Mouse (Mus musculus) forebrain, postnatal 0 days (tissue): ENCODE data around the gene Gemin6. TPM values are rescaled to one million over a fixed set of nuclear protein-coding genes. Genes with fewer than 3 reads are reported as not detected.
"Not testable (repeated sequence)": the region's sequence is repeated elsewhere in the genome, so short reads cannot be mapped to it uniquely, and the experiment has no call there.

Experiments
- ATAC-seq: fragments of 200-750 bp; cut with Nextera tagmentation; 2 replicates; pipeline ENCODE4 v1.8.0; 2017; ENCODE audit warnings: mild to moderate bottlenecking, moderate library complexity
- DNase-seq: peaks from one replicate; pipeline ENCODE4 v3.0.0-alpha.2; 2015
- H3K27ac ChIP-seq: fragments of 300-500 bp; sonication (generic); 2 replicates; pipeline ENCODE4 v1.5.1; 2014; ENCODE audit warnings: low read depth, mild to moderate bottlenecking, antibody characterized with exemption, low read length, moderate library complexity, mixed read lengths
- H3K27me3 ChIP-seq: fragments of 300-500 bp; sonication (generic); 2 replicates; pipeline ENCODE4 v1.6.1; 2014; ENCODE audit warnings: mild to moderate bottlenecking, low read length, mixed read lengths; ENCODE audit not compliant: insufficient read depth
- H3K36me3 ChIP-seq: fragments of 300-500 bp; sonication (generic); 2 replicates; pipeline ENCODE4 v1.6.1; 2014; ENCODE audit warnings: mild to moderate bottlenecking, moderate library complexity; ENCODE audit not compliant: insufficient read depth
- H3K4me1 ChIP-seq: fragments of 300-500 bp; sonication (generic); 2 replicates; pipeline ENCODE4 v1.6.1; 2014; ENCODE audit warnings: antibody characterized with exemption; ENCODE audit not compliant: insufficient read depth
- H3K4me2 ChIP-seq: fragments of 300-500 bp; sonication (generic); 2 replicates; pipeline ENCODE4 v1.6.1; 2014; ENCODE audit warnings: low read depth, mild to moderate bottlenecking, moderate library complexity
- H3K4me3 ChIP-seq: fragments of 300-500 bp; sonication (generic); 2 replicates; pipeline ENCODE4 v1.5.1; 2014; ENCODE audit warnings: low read depth, low read length, mixed read lengths
- H3K9ac ChIP-seq: fragments of 300-500 bp; sonication (generic); 2 replicates; pipeline ENCODE4 v1.6.1; 2014; ENCODE audit warnings: mild to moderate bottlenecking
- H3K9me3 ChIP-seq: fragments of 300-500 bp; sonication (generic); 2 replicates; pipeline ENCODE4 v1.6.1; 2016; ENCODE audit warnings: low read length
- CTCF ChIP-seq: sonication (generic); IDR thresholded peaks from 2 replicates; pipeline ENCODE4 v1.5.1; 2016; ENCODE audit warnings: antibody characterized with exemption, control low read depth, low read depth
- WGBS: fragments of 180-500 bp; shearing (Covaris S2); extraction: QIAGEN DNeasy Blood & Tissue Kit; methylation state at CpG from one replicate; pipeline ENCODE4 v1.1.7; 2014; 5-methylcytosine and 5-hydroxymethylcytosine counted together
- polyA plus RNA-seq: library from polyadenylated mRNA; unstranded; fragments of >200 nt; fragmentation: Nextera tagmentation; extraction: Ambion mirVana; gene quantifications from 2 replicates; pipeline ENCODE4 v1.2.1, GENCODE M21; 2015
- total RNA-seq: library from RNA; depleted of rRNA; stranded (reverse); fragments of >200 nt; gene quantifications from 2 replicates; pipeline ENCODE4 v1.2.3, GENCODE M21; 2014; rRNA removed

The Gemin6 gene
- total RNA-seq (13.9 and 14.0 TPM in 2 replicates), polyA plus RNA-seq (23.5 and 24.9 TPM in 2 replicates)

DNA sequence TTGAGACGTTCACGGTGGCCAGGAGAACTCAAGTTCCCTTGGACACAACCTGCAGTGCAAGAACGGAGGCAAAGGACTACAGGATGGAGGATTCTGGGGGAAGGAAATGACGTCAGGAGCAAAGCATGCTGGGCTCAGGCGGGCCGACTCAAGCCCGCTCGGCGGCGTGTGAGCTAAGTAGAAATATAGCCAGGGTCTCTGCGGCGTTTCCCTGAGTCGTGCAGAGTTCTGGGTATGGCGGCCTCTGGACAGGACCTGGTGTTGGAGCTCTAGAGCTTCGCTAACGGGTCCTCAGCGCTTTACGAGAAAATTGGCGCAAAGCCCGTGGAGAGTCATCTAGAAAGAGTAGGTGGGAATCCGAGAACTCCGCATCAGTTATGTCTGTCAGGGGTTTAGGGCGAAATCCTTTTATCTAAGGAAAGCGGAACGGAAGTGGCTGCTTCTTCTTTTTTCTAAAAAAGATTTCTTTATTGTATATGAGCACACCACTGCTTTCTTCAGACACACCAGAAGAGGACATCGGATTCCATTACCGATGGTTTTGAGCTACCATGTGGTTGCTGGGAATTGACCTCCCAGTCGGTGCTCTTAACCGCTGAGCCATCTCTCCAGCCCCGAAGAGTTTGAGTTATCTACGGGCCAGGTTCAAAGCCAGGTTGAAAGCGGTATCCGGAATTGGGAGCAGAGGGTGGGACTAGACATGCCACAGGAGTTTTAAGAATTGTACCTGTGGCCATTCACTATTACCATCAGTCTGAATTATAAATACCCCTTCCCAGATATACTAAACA, at the start of gene Gemin6:
Gene Gemin6 (plus strand): TSS at position 116 of the 791 bp plus-strand sequence.
- peak within 1 kb of the TSS; percentile 86 for H3K27ac ChIP-seq
- no peaks in the 10 kb centered on the region for H3K27me3 ChIP-seq
- peaks cover 2% of the 10 kb centered on the region; the same call in 1 of the 2 replicates for H3K36me3 ChIP-seq
- peak within 1 kb of the TSS; percentile 61 for H3K4me3 ChIP-seq
- peak within 1 kb of the TSS; percentile 71 for H3K4me2 ChIP-seq
- no peaks in the 10 kb centered on the region for H3K9me3 ChIP-seq
- ATAC-seq = peak; percentile 99
- TF ChIP-seq CTCF = 0 out of 2 replicates have a peak, but pooled peaks have one; percentile 19
- 1% methylated on average over 33 of the region's 33 CpGs for WGBS
- peak within 1 kb of the TSS; percentile 59 for H3K9ac ChIP-seq
- DNase-seq = peak; percentile 94
- no peaks in the 10 kb centered on the region for H3K4me1 ChIP-seq

DNA sequence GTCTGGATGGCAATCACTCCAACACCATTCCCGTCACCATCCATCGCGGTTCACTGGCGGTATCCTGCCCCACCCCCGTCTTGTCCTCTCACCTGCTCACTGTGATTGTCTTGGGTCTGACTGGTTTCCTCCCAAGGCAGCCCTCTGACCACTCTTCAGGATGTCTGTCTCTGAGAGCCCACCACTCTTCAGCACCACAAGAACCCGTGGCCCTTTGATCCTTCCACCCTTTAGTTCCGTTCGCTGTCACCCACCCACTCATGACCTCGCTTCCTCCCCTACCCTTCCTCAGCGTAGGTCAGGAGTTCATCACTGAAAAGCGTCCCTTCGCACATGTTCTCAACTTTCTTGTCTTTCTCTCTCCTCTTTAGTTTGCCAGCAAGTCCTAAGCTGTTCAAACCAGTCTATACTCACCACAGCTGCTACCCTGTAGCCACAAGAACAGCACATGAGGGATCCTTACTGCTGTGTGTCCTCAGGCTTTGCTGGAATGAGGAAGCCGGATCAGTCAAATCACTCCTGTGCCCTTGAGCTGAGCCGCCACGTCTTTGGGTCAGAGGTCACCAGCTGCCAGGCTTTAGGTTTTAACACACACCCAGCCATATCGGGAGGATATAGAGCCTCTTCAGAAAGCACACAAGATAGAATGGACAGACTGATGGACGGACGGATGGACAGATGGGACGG, 49.4 kb upstream of the Gemin6 start:
- H3K4me3 ChIP-seq = no peak overlapping the region
- no peak overlapping the region for H3K4me2 ChIP-seq
- DNase-seq = no peak
- no peaks in the 10 kb centered on the region; the same call in 1 of the 2 replicates for H3K4me1 ChIP-seq
- no peak for TF ChIP-seq CTCF
- WGBS = 86% methylated on average over 19 of the region's 19 CpGs
- H3K27me3 ChIP-seq = no peaks in the 10 kb centered on the region
- H3K9me3 ChIP-seq = no peaks in the 10 kb centered on the region
- H3K9ac ChIP-seq = no peak overlapping the region
- H3K27ac ChIP-seq = no peak overlapping the region
- no peak for ATAC-seq
- no peaks in the 10 kb centered on the region for H3K36me3 ChIP-seq

DNA sequence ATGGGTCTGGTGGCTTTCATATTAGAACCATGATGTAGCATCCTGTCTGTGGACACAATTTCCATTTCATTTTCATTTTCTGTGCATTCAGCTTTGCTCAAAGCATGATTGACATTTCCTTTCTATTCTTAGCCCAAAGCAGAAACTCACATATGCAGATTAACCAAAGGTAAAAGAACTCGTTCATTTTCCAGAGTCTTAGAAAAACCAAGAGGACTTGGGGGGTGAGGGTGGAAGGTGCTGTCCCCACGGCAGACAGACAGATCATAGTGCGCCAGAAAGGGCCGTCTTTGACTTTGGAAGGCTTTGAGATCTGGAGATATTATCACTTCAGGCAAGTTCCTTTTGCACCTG, 48.9 kb upstream of the Gemin6 start:
- Histone ChIP-seq H3K36me3 (no peaks in the 10 kb centered on the region), H3K27ac (no peak overlapping the region), H3K4me3 (no peak overlapping the region), H3K9ac (no peak overlapping the region), H3K27me3 (no peaks in the 10 kb centered on the region), H3K9me3 (no peaks in the 10 kb centered on the region), H3K4me2 (no peak overlapping the region), H3K4me1 (no peaks in the 10 kb centered on the region; the same call in 1 of the 2 replicates)
- ATAC-seq (no peak), DNase-seq (no peak)
- TF ChIP-seq CTCF = no peak
- 63% methylated on average over 4 of the region's 4 CpGs for WGBS

DNA sequence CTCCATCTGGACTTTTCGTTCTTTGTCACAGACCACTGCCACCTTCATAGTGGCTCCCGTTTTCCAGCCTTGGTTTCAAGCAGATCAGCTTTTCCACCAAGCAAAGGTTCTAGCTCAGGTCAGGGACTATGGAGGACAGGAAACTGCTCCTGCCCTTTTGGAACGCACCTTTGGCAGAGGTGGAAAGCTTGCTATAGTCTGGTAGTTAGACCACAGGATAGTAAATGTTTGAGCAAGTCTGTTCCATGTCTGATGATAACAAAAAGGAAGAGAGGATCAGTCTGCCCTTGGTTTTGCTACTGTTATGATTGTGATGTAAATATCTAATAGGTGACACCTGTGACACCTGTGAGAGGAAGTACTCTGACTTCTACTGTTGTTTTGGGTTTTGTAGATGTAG, 48.3 kb upstream of the Gemin6 start:
- WGBS = 92% methylated on average over 3 of the region's 3 CpGs
- Histone ChIP-seq H3K9ac (no peak overlapping the region), H3K4me2 (no peak overlapping the region), H3K9me3 (no peaks in the 10 kb centered on the region), H3K4me1 (no peaks in the 10 kb centered on the region; the same call in 1 of the 2 replicates), H3K27me3 (no peaks in the 10 kb centered on the region), H3K27ac (no peak overlapping the region), H3K36me3 (no peaks in the 10 kb centered on the region), H3K4me3 (no peak overlapping the region)
- DNase-seq (no peak), ATAC-seq (no peak)
- no peak for TF ChIP-seq CTCF

DNA sequence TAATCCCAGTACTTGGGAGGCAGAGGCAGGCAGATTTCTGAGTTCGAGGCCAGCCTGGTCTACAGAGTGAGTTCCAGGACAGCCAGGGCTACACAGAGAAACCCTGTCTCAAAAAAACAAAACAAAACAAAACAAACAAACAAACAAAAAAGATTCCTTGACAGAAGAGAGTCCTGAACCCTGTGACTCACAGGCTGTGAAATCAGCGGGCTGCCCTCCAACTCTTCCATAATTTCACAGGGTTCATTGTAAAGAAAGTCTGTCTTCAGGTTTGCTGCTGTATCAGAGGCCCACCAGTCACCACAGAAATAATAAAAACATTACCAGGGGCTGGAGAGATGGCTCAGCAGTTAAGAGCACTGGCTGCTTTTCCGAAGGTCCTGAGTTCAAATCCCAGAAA, 45.4 kb upstream of the Gemin6 start:
- WGBS = 94% methylated on average over 3 of the region's 3 CpGs
- not testable (repeated sequence) for H3K4me2 ChIP-seq, H3K9me3 ChIP-seq, H3K4me3 ChIP-seq, H3K4me1 ChIP-seq, DNase-seq, H3K27ac ChIP-seq, H3K27me3 ChIP-seq, H3K36me3 ChIP-seq, H3K9ac ChIP-seq, ATAC-seq

DNA sequence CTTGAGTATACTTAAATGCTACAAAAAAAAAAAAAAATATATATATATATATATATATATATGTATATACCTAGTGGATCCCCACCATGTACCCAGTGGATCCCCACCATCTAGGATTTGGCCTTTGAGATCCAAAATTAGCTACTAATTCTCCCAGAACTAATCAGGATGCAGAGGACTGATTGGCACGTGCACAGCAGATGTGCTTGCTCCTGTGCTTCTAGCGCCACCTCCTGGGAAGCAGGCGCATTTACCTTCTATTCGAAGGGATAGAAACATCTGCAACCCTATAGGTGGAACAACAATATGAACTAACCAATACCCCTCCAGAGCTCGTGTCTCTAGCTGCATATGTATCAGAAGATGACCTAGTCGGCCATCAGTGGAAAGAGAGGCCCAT, 44.3 kb upstream of the Gemin6 start:
- Histone ChIP-seq H3K4me2 (no peak overlapping the region), H3K4me1 (no peaks in the 10 kb centered on the region; the same call in 1 of the 2 replicates), H3K9me3 (no peaks in the 10 kb centered on the region), H3K27ac (no peak overlapping the region), H3K9ac (no peak overlapping the region), H3K27me3 (no peaks in the 10 kb centered on the region), H3K4me3 (no peak overlapping the region), H3K36me3 (no peaks in the 10 kb centered on the region)
- WGBS = 0% methylated on average over 6 of the region's 6 CpGs
- peak; percentile 85 for DNase-seq
- peak; percentile 94 for TF ChIP-seq CTCF
- peak; percentile 92 for ATAC-seq

DNA sequence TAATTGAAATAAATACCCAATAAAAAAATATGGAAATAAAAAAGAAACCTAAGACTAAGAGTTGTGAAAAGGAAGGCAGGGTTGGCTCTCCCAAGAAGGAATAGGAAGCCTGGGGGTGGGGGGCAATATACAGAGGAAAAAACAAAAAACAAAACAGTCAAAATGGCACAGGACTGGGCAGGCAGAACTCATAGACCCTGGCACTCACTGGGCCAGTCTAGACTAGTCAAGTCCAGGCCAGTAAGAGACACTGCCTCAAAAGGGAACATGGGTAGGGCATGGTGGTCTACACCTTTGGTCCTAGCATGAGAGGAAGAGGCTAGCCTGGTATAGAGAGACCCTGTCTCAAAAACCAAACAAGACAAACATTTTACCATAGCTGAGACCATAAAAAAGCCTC, 43.8 kb upstream of the Gemin6 start:
- no peak for TF ChIP-seq CTCF
- Histone ChIP-seq H3K36me3 (no peaks in the 10 kb centered on the region), H3K4me3 (no peak overlapping the region), H3K27ac (no peak overlapping the region), H3K4me2 (no peak overlapping the region), H3K27me3 (no peaks in the 10 kb centered on the region), H3K9ac (no peak overlapping the region), H3K9me3 (no peaks in the 10 kb centered on the region), H3K4me1 (no peaks in the 10 kb centered on the region; the same call in 1 of the 2 replicates)
- ATAC-seq (no peak), DNase-seq (no peak)
